Comparison of ENCODE assay signal across 8 mouse cellular contexts in genomic region chr6:82774321-82774764, GRCm38 (mm10). TPM values are rescaled to one million over a fixed set of nuclear protein-coding genes. Genes with fewer than 3 reads are reported as not detected.
DNase-seq lines count a peak whose midpoint lies in the region; ATAC-seq lines count a peak whose summit lies in the region.

TSS of gene Hk2 (minus strand) at chr6:82774454.

- H3K27me3 ChIP-seq in embryonic facial prominence, embryonic 12.5 days: no peaks in the 10 kb centered on the region
- H3K27me3 ChIP-seq in limb, embryonic 10.5 days (ENCODE audit: low read depth, poor library complexity, severe bottlenecking): peaks cover 11% of the 10 kb centered on the region; the same call in 1 of the 2 replicates
- peaks cover 11% of the 10 kb centered on the region for H3K27me3 ChIP-seq in midbrain, embryonic 12.5 days

- H3K4me2 ChIP-seq in embryonic facial prominence, embryonic 12.5 days (replicated peaks): peak within 1 kb of the TSS; percentile 92
- H3K4me2 ChIP-seq in midbrain, embryonic 12.5 days (replicated peaks): peak within 1 kb of the TSS; percentile 92

- no peak for DNase-seq in cerebellum, adult 8-10 months
- DNase-seq in heart, adult 11 months: peak; percentile 99
- DNase-seq in kidney, adult 18-20 months: peak; percentile 62
- DNase-seq in limb, embryonic 10.5 days (ENCODE audit: low spot score): peak; percentile 92
- peak; percentile 98 for DNase-seq in skeletal muscle tissue, adult 2 months (ENCODE audit: low read depth, low spot score)

- H3K4me3 ChIP-seq in embryonic facial prominence, embryonic 12.5 days: peak within 1 kb of the TSS; percentile 58
- peak within 1 kb of the TSS; percentile 78 for H3K4me3 ChIP-seq in limb, embryonic 10.5 days
- H3K4me3 ChIP-seq in midbrain, embryonic 12.5 days: peak within 1 kb of the TSS; percentile 57

- H3K9me3 ChIP-seq in embryonic facial prominence, embryonic 12.5 days: no peaks in the 10 kb centered on the region
- H3K9me3 ChIP-seq in limb, embryonic 10.5 days (replicated peaks): no peaks in the 10 kb centered on the region
- no peaks in the 10 kb centered on the region for H3K9me3 ChIP-seq in midbrain, embryonic 12.5 days

- peak within 1 kb of the TSS; percentile 67 for H3K9ac ChIP-seq in embryonic facial prominence, embryonic 12.5 days
- peak within 1 kb of the TSS; percentile 57 for H3K9ac ChIP-seq in midbrain, embryonic 12.5 days (replicated peaks)

- peak; percentile 80; the same call in 1 of the 2 replicates for ATAC-seq in cerebellum, adult (ENCODE audit: insufficient number of reproducible peaks, low FRiP score, low TSS enrichment)
- ATAC-seq in embryonic facial prominence, embryonic 12.5 days (ENCODE audit: insufficient number of reproducible peaks, insufficient read depth, low FRiP score, low TSS enrichment): peak; percentile 96
- ATAC-seq in midbrain, embryonic 12.5 days (ENCODE audit: low FRiP score, low read depth): peak; percentile 97

- H3K27ac ChIP-seq in embryonic facial prominence, embryonic 12.5 days: peak within 1 kb of the TSS; percentile 77
- H3K27ac ChIP-seq in limb, embryonic 10.5 days: peak within 1 kb of the TSS; percentile 89
- peak within 1 kb of the TSS; percentile 46; the same call in 1 of the 2 replicates for H3K27ac ChIP-seq in midbrain, embryonic 12.5 days (replicated peaks)

- peaks cover 16% of the 10 kb centered on the region for H3K4me1 ChIP-seq in embryonic facial prominence, embryonic 12.5 days
- peaks cover 44% of the 10 kb centered on the region for H3K4me1 ChIP-seq in limb, embryonic 10.5 days
- H3K4me1 ChIP-seq in midbrain, embryonic 12.5 days: peaks cover 29% of the 10 kb centered on the region

- 1% methylated on average over 39 of the region's 39 CpGs for WGBS in embryonic facial prominence, embryonic 12.5 days
- under 1% methylated on average over 39 of the region's 39 CpGs for WGBS in limb, embryonic 10.5 days
- WGBS in midbrain, embryonic 12.5 days: under 1% methylated on average over 39 of the region's 39 CpGs

- H3K36me3 ChIP-seq in embryonic facial prominence, embryonic 12.5 days: no peaks in the 10 kb centered on the region
- H3K36me3 ChIP-seq in limb, embryonic 10.5 days: no peaks in the 10 kb centered on the region
- no peaks in the 10 kb centered on the region for H3K36me3 ChIP-seq in midbrain, embryonic 12.5 days

RNA-seq across cellular contexts. Expression of gene Hk2, which starts in this region (rescaled TPM):
- 14.8 and 16.0 TPM in 2 replicates for polyA plus RNA-seq in embryonic facial prominence, embryonic 12.5 days (2016; fragmentation: Nextera tagmentation; extraction: Ambion mirVana)
- 27.5 and 35.9 TPM in 2 replicates for polyA plus RNA-seq in limb, embryonic 10.5 days (2016; fragmentation: Nextera tagmentation; extraction: Ambion mirVana)
- polyA plus RNA-seq in midbrain, embryonic 12.5 days (2016; fragmentation: Nextera tagmentation; extraction: Ambion mirVana): 10.1 and 11.2 TPM in 2 replicates
